Mouse (Mus musculus): ENCODE measurements around the gene Cdx2. TPM values are rescaled to one million over a fixed set of nuclear protein-coding genes. Genes with fewer than 3 reads are reported as not detected.

Gene Cdx2
- total and polyA plus RNA-seq, 3 experiments = not detected

GRCm38 (mm10) chr5:147292506-147293120, 14.5 kb downstream of the Cdx2 start:
- H3K4me3 ChIP-seq (replicated peaks in 1 of 3; ENCODE audit: low read depth in 2 of 3, low read length in 2 of 3, poor library complexity in 1 of 3) = no peak overlapping the region
- dilution Hi-C loops (cut with MboI; ENCODE audit: extremely low pct_ligation_motif_present, extremely low pct_unique_long_range_greater_than_20kb, low sequenced_read_pairs) (no loop called here), in situ Hi-C loops (cut with MboI; ENCODE audit: low pct_ligation_motif_present, low pct_unique_long_range_greater_than_20kb, low sequenced_read_pairs) (no loop called here)
- H3K4me1 ChIP-seq (ENCODE audit: control insufficient read depth in 1 of 2, insufficient read depth in 2 of 2) = peaks cover 3 to 9% of the 10 kb centered on the region in 2 experiments; a peak in 2 of 4 replicates
- H3K4me2 ChIP-seq (ENCODE audit: insufficient read depth, low read depth, poor library complexity, severe bottlenecking) = no peak overlapping the region
- H3K27ac ChIP-seq (ENCODE audit: insufficient read depth, low read depth) = no peak overlapping the region
- peaks cover 24% of the 10 kb centered on the region for H3K27me3 ChIP-seq (replicated peaks)
- TF ChIP-seq NELFE (IDR thresholded peaks at IDR 0.05; ENCODE audit: low read depth, low read length) (no peak), JUND (conservative IDR thresholded peaks at IDR 0.05; ENCODE audit: low read depth, low read length) (no peak), CHD1 (IDR thresholded peaks at IDR 0.05; ENCODE audit: low read depth, low read length) (no peak), UBTF (IDR thresholded peaks at IDR 0.05; ENCODE audit: low read depth, low read length) (no peak), RCOR1 (conservative IDR thresholded peaks at IDR 0.05; ENCODE audit: low read depth, low read length) (no peak), USF1 (IDR thresholded peaks at IDR 0.05; ENCODE audit: low read depth, low read length) (no peak), HCFC1 (IDR thresholded peaks at IDR 0.05; ENCODE audit: low read depth, low read length) (no peak), MEF2A (IDR thresholded peaks at IDR 0.05; ENCODE audit: borderline replicate concordance, low read depth, low read length) (no peak), SIN3A (IDR thresholded peaks at IDR 0.05; ENCODE audit: low read length) (no peak), POLR2A (IDR thresholded peaks at IDR 0.05; ENCODE audit: low read depth, low read length) (no peak), CHD2 (IDR thresholded peaks at IDR 0.05; ENCODE audit: low read length) (no peak), ELF1 (IDR thresholded peaks at IDR 0.05; ENCODE audit: low read depth, low read length) (no peak), MAFK (IDR thresholded peaks at IDR 0.05; ENCODE audit: insufficient replicate concordance, low read length) (no peak), MYC (IDR thresholded peaks at IDR 0.05; ENCODE audit: low read depth, low read length) (no peak), IRF4 (IDR thresholded peaks at IDR 0.05; ENCODE audit: low read depth, low read length) (no peak), ZC3H11A (IDR thresholded peaks at IDR 0.05; ENCODE audit: low read depth, low read length) (no peak)
- H3K9ac ChIP-seq (ENCODE audit: insufficient read depth, low read depth) = no peak overlapping the region
- no peaks in the 10 kb centered on the region for H3K9me3 ChIP-seq (replicated peaks; ENCODE audit: low read length)
- no peak for DNase-seq (ENCODE audit: extremely low read depth)
- no peaks in the 10 kb centered on the region for H3K79me2 ChIP-seq (replicated peaks; ENCODE audit: control insufficient read depth, extremely low read depth, insufficient read depth, poor library complexity, severe bottlenecking)
- no peaks in the 10 kb centered on the region for H3K36me3 ChIP-seq (replicated peaks in 1 of 2; ENCODE audit: control insufficient read depth in 1 of 2, insufficient read depth in 1 of 2, low read length in 1 of 2)

- Histone ChIP-seq H3K4me3 (replicated peaks in 1 of 3; ENCODE audit: low read depth in 2 of 3, low read length in 2 of 3, poor library complexity in 1 of 3) (no peak overlapping the region), H3K4me2 (ENCODE audit: insufficient read depth, low read depth, poor library complexity, severe bottlenecking) (no peak overlapping the region), H3K27ac (ENCODE audit: insufficient read depth, low read depth) (no peak overlapping the region), H3K36me3 (replicated peaks in 1 of 2; ENCODE audit: control insufficient read depth in 1 of 2, insufficient read depth in 1 of 2, low read length in 1 of 2) (no peaks in the 10 kb centered on the region), H3K79me2 (replicated peaks; ENCODE audit: control insufficient read depth, extremely low read depth, insufficient read depth, poor library complexity, severe bottlenecking) (no peaks in the 10 kb centered on the region), H3K9me3 (replicated peaks; ENCODE audit: low read length) (no peaks in the 10 kb centered on the region), H3K27me3 (replicated peaks) (peaks cover 18% of the 10 kb centered on the region), H3K9ac (ENCODE audit: insufficient read depth, low read depth) (no peak overlapping the region), H3K4me1 (ENCODE audit: control insufficient read depth in 1 of 2, insufficient read depth in 2 of 2) (peaks cover 3 to 9% of the 10 kb centered on the region in 2 experiments; a peak in 2 of 4 replicates)
- TF ChIP-seq CHD2 (IDR thresholded peaks at IDR 0.05; ENCODE audit: low read length) (no peak), JUN (IDR thresholded peaks at IDR 0.05; ENCODE audit: insufficient read depth, low read depth, low read length) (no peak), ETS1 (conservative IDR thresholded peaks at IDR 0.05; ENCODE audit: low read depth, low read length) (no peak), CHD1 (IDR thresholded peaks at IDR 0.05; ENCODE audit: low read depth, low read length) (no peak), PAX5 (IDR thresholded peaks at IDR 0.05; ENCODE audit: low read length) (no peak), MEF2A (IDR thresholded peaks at IDR 0.05; ENCODE audit: borderline replicate concordance, low read depth, low read length) (no peak), POLR2A (IDR thresholded peaks at IDR 0.05; ENCODE audit: low read depth, low read length) (no peak), HCFC1 (IDR thresholded peaks at IDR 0.05; ENCODE audit: low read depth, low read length) (no peak), MXI1 (IDR thresholded peaks at IDR 0.05; ENCODE audit: low read depth, low read length) (no peak)
- DNase-seq (ENCODE audit: extremely low read depth) = no peak
- in situ Hi-C loops (cut with MboI; ENCODE audit: low pct_ligation_motif_present, low pct_unique_long_range_greater_than_20kb, low sequenced_read_pairs) (no loop called here), dilution Hi-C loops (cut with MboI; ENCODE audit: extremely low pct_ligation_motif_present, extremely low pct_unique_long_range_greater_than_20kb, low sequenced_read_pairs) (no loop called here)
Observed at GRCm38 (mm10) chr5:147291764-147292505, 15.1 kb downstream of the Cdx2 start.
